Mouse (Mus musculus) midbrain, embryonic 12.5 days (tissue): ENCODE measurements around the gene Pcsk2. TPM values are rescaled to one million over a fixed set of nuclear protein-coding genes. Genes with fewer than 3 reads are reported as not detected.

Experiments used
- ATAC-seq: fragments of 200-750 bp; cut with Nextera tagmentation; 2 replicates; pipeline ENCODE4 v1.8.0; 2017; ENCODE audit warnings: low read depth, moderate TSS enrichment, moderate library complexity; ENCODE audit not compliant: low FRiP score
- H3K27ac ChIP-seq: fragments of 300-500 bp; sonication (generic); replicated peaks from 2 replicates; pipeline ENCODE4 v1.5.1; 2016; ENCODE audit warnings: mild to moderate bottlenecking
- H3K27me3 ChIP-seq: fragments of 300-500 bp; sonication (generic); 2 replicates; pipeline ENCODE4 v1.6.1; 2016; ENCODE audit warnings: mild to moderate bottlenecking
- H3K36me3 ChIP-seq: fragments of 300-500 bp; sonication (generic); 2 replicates; pipeline ENCODE4 v1.6.1; 2016
- H3K4me1 ChIP-seq: fragments of 300-500 bp; sonication (generic); 2 replicates; pipeline ENCODE4 v1.6.1; 2016
- H3K4me2 ChIP-seq: fragments of 300-500 bp; sonication (generic); replicated peaks from 2 replicates; pipeline ENCODE4 v1.6.1; 2016; ENCODE audit warnings: mild to moderate bottlenecking, moderate library complexity
- H3K4me3 ChIP-seq: fragments of 300-500 bp; sonication (generic); 2 replicates; pipeline ENCODE4 v1.5.1; 2016; ENCODE audit warnings: mild to moderate bottlenecking
- H3K9ac ChIP-seq: fragments of 300-500 bp; sonication (generic); replicated peaks from 2 replicates; pipeline ENCODE4 v1.6.1; 2016; ENCODE audit warnings: mild to moderate bottlenecking, moderate library complexity
- H3K9me3 ChIP-seq: fragments of 300-500 bp; sonication (generic); 2 replicates; pipeline ENCODE4 v1.6.1; 2016; ENCODE audit warnings: mild to moderate bottlenecking
- WGBS: fragments of 180-500 bp; shearing (Covaris S2); methylation state at CpG from one replicate; pipeline ENCODE4 v1.1.7; 2016; 5-methylcytosine and 5-hydroxymethylcytosine counted together
- polyA plus RNA-seq: library from polyadenylated mRNA; unstranded; fragments of >200 nt; fragmentation: Nextera tagmentation; extraction: Ambion mirVana; gene quantifications from 2 replicates; pipeline ENCODE4 v1.2.1, GENCODE M21; 2016

Gene Pcsk2
- polyA plus RNA-seq, 1 experiment from 2014 or later = 12.7 TPM

DNA sequence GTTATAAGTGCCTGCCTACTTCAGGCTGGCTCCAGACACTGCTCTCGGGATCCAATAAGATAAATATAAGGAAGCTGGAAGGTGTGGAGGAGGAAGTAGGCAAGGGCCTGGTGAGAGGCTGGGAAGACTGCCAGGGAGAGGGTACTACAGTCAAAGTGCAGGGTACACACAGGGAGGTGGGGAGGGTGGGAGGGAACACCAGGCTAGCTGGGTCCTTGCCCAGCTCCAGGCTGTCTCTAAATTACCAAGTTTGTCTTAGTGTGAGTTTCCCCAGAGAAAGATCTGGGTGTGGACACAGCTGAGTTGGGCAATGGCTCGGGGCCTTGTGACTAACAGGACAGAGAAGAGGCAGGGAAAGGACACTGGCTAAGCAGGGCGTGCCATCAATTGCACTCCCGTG lies 300.8 kb downstream of the Pcsk2 start:
- H3K4me2 ChIP-seq = no peak overlapping the region
- H3K9me3 ChIP-seq = no peaks in the 10 kb centered on the region
- H3K36me3 ChIP-seq = no peaks in the 10 kb centered on the region
- 0 out of 2 replicates have a peak, but pooled peaks cover 3% of the 10 kb centered on the region for H3K4me1 ChIP-seq
- no peak overlapping the region for H3K27ac ChIP-seq
- H3K27me3 ChIP-seq = no peaks in the 10 kb centered on the region
- no peak overlapping the region for H3K4me3 ChIP-seq
- 80% methylated on average over 4 of the region's 4 CpGs for WGBS
- H3K9ac ChIP-seq = no peak overlapping the region
- ATAC-seq = no peak

DNA sequence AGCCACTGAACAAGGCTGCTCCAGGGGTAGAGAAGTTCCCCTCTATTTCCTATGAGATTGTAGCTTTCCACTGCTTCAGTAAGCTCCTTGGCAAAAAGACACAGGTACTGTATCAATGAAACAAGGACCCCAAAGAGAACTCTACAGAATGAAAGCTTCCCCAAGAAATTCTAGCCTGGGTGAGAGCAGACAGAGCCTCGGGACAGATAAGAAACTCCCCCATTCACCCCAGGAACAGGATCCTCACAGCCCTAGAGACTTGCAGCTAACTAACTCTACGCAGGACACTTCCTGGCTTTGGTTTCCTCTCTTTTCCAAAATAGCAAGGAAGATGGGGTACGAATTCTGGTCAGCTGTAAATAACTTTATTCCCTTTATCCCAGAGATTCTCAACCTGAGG lies 301.3 kb downstream of the Pcsk2 start:
- Histone ChIP-seq H3K27me3 (no peaks in the 10 kb centered on the region), H3K36me3 (no peaks in the 10 kb centered on the region), H3K4me2 (no peak overlapping the region), H3K4me3 (no peak overlapping the region), H3K9ac (no peak overlapping the region), H3K27ac (no peak overlapping the region), H3K9me3 (no peaks in the 10 kb centered on the region), H3K4me1 (0 out of 2 replicates have a peak, but pooled peaks cover 3% of the 10 kb centered on the region)
- 87% methylated on average over 3 of the region's 3 CpGs for WGBS
- no peak for ATAC-seq

DNA sequence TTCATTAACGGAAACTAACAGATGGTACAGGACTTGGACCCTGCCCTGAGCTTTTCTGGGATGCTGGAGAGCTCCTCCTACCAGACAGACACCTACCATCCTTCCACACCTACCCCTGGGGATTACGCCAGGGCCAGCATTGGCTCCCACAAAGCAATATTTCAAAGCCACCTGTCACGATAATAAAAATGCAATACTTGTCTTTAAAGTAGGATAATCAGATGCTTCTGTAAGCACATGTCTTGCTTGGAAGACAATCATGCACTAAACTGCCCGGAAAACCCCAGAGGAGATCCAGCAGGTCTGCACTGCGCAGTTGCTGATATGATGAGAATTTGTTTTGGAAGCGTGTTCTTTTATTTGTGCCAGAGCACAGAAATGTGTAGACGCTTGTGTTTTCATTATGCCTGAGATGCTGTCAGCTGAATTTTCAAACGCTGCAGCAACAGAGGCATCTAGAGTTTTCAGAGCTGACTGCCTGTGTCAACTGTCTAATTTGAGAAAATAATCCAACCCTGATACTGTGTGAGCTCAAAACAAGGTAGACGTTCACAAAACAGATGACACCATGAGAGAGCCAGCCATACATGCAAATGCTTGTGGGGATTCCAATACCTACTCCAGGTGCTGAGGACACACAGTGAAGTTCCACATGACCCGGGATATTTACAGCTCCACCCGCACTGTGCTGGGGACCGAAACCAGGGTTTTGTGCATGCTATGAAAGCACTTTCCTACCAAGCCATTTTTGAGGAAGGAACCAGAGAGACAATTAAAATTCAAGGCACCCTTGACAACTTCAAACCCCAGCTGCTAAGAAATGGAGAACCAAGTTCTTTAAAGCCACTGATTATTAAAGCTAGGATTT lies 305.6 kb downstream of the Pcsk2 start:
- no peak overlapping the region for H3K4me3 ChIP-seq
- 0 out of 2 replicates have a peak, but pooled peaks cover 3% of the 10 kb centered on the region for H3K4me1 ChIP-seq
- H3K9ac ChIP-seq = no peak overlapping the region
- no peak for ATAC-seq
- H3K27ac ChIP-seq = no peak overlapping the region
- H3K9me3 ChIP-seq = no peaks in the 10 kb centered on the region
- 84% methylated on average over 12 of the region's 12 CpGs for WGBS
- H3K27me3 ChIP-seq = no peaks in the 10 kb centered on the region
- no peaks in the 10 kb centered on the region for H3K36me3 ChIP-seq
- H3K4me2 ChIP-seq = no peak overlapping the region

DNA sequence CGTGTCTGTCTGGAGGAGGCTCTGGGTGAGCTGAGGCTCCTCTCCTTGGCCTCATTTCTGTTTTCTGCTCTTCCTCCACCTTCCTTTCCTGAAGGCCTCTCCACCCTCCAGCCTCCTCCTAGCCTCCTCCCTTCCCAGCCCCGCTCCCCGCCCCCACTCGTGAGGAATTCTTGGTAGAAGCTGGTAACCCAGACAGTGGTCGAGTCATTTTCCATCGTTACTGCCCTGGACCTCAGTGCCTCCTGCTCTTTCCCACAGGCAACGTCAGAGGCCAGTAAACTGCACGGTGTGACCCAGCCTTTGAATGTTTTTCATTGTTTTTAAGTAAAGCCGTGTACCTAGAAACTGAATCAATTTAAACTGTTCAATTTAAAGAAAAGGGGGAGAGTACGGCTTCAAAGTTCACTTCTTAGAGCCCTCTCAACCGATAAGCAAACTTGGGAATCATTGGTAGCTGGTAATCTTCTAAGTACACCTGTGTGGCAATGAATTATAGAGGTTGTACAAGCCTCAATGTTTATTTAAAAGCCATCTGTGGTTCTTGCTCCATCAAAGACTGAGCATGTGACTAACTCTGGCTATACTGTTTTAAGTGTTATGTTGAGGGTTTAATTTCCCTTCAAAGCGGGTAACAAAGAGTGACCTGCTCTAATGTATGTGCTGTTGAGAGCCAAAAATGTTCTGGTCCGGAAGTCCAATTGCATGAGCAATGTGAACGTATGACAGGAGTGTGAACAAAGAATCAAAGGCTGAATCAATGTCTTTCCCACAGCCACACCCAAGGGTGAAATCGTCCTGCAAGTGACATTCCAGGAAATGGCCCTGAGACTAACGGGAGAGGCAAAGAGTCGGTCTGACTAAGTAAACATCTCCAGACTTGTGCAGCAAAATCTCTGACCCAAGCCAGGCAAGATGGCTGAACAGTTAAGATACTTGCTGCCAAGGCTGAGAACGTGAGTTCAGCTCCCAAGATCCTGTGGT lies 306.6 kb downstream of the Pcsk2 start:
- ATAC-seq = no peak
- no peak overlapping the region for H3K4me2 ChIP-seq
- H3K27me3 ChIP-seq = no peaks in the 10 kb centered on the region
- H3K9ac ChIP-seq = no peak overlapping the region
- 0 out of 2 replicates have a peak, but pooled peaks cover 3% of the 10 kb centered on the region for H3K4me1 ChIP-seq
- H3K36me3 ChIP-seq = no peaks in the 10 kb centered on the region
- 70% methylated on average over 18 of the region's 18 CpGs for WGBS
- no peak overlapping the region for H3K27ac ChIP-seq
- no peaks in the 10 kb centered on the region for H3K9me3 ChIP-seq
- H3K4me3 ChIP-seq = no peak overlapping the region

DNA sequence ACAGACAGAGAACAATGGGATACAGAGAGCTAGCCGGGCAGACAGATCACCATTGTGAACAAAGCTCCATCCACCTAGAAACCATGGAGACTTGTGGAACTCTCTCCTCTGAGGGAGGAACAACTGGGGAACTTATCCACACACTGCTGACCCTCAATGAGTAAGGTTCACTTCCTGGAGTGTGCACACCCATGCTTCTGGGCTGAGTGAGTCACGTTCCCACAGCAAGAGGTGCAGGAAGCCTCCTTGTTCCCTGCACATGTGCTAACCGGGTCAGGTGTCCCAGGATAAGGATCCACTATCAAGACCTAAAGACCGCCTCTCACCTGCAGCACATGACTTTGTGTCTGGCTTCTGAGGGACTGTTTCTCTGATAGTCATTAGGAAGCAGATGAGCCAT lies 307.5 kb downstream of the Pcsk2 start:
- Histone ChIP-seq H3K9me3 (no peaks in the 10 kb centered on the region), H3K27ac (no peak overlapping the region), H3K4me1 (0 out of 2 replicates have a peak, but pooled peaks cover 3% of the 10 kb centered on the region), H3K27me3 (no peaks in the 10 kb centered on the region), H3K4me3 (no peak overlapping the region), H3K9ac (no peak overlapping the region), H3K36me3 (no peaks in the 10 kb centered on the region), H3K4me2 (no peak overlapping the region)
- WGBS = 79% methylated on average over 4 of the region's 4 CpGs
- ATAC-seq = no peak

DNA sequence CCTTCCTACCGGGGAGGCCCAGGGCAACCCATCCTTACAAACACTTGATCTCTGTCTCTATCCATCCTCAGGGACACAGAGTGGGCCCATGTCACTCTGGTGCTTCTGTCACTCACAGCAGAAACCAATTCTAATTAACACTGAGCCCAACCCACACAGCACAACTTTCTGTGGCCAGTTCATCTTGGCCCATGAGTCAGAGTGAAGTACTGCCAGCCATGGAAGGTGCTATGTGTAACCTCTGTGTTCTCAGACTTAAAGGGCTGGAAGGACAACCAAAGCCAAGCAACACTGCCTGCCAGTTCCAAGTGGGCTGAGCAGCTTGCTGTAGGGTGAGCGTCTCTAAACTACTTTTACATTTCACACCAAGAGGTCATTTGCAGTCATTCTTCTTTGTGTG lies 313.2 kb downstream of the Pcsk2 start:
- H3K36me3 ChIP-seq = no peaks in the 10 kb centered on the region
- 89% methylated on average over 2 of the region's 2 CpGs for WGBS
- no peak for ATAC-seq

DNA sequence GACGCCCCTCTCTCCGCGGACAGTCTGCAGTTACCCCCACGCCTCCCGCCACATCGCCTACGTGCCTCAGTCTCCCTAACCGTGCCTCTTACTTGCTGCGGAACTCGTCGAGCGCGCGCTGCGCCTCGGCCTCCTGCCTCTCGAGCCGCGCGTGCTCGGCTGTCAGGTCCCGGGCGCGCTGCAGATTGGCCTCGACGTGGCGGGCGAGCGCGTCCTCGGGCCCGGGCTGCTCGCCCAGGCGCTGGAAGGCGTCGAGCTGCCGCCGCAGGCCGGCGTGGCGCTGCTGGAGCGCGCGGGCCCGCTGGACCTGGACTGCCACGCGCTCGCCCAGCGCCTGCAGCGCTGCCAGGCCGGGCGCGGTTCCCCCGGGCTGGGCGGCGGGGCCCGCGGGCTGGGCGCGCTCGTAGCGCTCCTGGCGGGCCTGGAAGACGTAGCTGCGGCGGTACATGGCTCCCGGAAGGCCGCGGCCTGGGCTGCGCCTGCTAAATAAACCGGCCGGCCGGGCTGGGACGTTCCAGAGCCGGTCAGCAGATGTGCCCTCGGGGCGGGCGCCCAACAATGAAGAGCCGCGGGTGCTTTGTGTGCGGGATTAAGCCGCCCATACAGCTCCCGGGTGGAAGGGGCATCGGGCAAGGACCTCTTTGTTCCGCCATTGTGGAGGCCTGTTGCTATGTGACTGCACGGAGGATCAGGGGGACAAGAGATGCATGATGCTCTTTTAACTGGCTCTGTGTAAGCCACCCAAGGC lies 316.7 kb downstream of the Pcsk2 start, which contains the start of gene Bfsp1:
Gene Bfsp1 (minus strand): TSS at position 690 of the 748 bp plus-strand sequence.
- H3K4me1 ChIP-seq = peaks cover 5% of the 10 kb centered on the region
- under 1% methylated on average over 86 of the region's 86 CpGs for WGBS
- no peaks in the 10 kb centered on the region for H3K36me3 ChIP-seq
- H3K4me2 ChIP-seq = peak within 1 kb of the TSS; percentile 58
- H3K9me3 ChIP-seq = no peaks in the 10 kb centered on the region
- H3K9ac ChIP-seq = peak within 1 kb of the TSS; percentile 64
- peaks cover 31% of the 10 kb centered on the region for H3K27me3 ChIP-seq
- H3K27ac ChIP-seq = peak within 1 kb of the TSS; percentile 74
- peak within 1 kb of the TSS; percentile 49 for H3K4me3 ChIP-seq
- ATAC-seq = peak; percentile 90

More for the DNA sequence above, 313.2 kb downstream of the Pcsk2 start:
- Histone ChIP-seq H3K4me1 (peaks cover 5% of the 10 kb centered on the region), H3K4me3 (no peak overlapping the region), H3K9me3 (no peaks in the 10 kb centered on the region), H3K4me2 (no peak overlapping the region), H3K27ac (no peak overlapping the region), H3K9ac (no peak overlapping the region), H3K27me3 (peaks cover 11% of the 10 kb centered on the region)

DNA sequence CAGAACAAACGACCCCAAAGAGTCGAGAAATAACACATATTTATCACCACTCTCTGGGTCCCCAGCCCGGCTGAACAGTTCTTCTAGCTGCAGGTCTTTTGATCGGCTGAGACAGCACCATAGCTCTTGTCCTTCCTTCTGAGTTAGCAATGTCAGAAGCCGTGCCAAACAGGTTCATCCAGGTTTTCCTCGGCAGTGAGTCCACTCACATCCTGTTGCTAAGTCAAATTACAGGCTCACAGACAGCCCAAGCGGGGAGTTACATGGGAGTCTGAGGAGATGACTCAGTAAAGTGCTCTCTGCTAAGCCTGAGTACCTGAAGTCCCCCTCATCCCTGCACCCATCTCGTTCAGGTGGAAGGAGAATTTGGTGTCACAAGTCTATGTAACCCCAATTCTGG lies 318.6 kb downstream of the Pcsk2 start:
- Histone ChIP-seq H3K36me3 (no peaks in the 10 kb centered on the region), H3K4me3 (no peak overlapping the region), H3K4me1 (peaks cover 5% of the 10 kb centered on the region), H3K27me3 (peaks cover 31% of the 10 kb centered on the region), H3K4me2 (no peak overlapping the region), H3K9ac (no peak overlapping the region), H3K9me3 (no peaks in the 10 kb centered on the region), H3K27ac (no peak overlapping the region)
- no peak for ATAC-seq
- WGBS = 77% methylated on average over 8 of the region's 8 CpGs
